Mouse (Mus musculus) layer of hippocampus, postnatal 36 days (tissue): ENCODE measurements around the gene Pld4. TPM values are rescaled to one million over a fixed set of nuclear protein-coding genes. Genes with fewer than 3 reads are reported as not detected.

Experiments
- DNase-seq, 2 experiments: peaks; one replicate each; pipeline ENCODE4 v3.0.0; 2022
- total RNA-seq, 2 experiments: library from RNA; stranded (reverse); gene quantifications; 2 replicates each; pipeline ENCODE4 v1.2.3; 2021

Pld4 gene
- total RNA-seq, 2 experiments from 2014 or later: 8.7 to 9.4 TPM

- no peak for DNase-seq
Observed at GRCm38 (mm10) chr12:112768166-112768565, 7.7 kb downstream of the Pld4 start.

DNA sequence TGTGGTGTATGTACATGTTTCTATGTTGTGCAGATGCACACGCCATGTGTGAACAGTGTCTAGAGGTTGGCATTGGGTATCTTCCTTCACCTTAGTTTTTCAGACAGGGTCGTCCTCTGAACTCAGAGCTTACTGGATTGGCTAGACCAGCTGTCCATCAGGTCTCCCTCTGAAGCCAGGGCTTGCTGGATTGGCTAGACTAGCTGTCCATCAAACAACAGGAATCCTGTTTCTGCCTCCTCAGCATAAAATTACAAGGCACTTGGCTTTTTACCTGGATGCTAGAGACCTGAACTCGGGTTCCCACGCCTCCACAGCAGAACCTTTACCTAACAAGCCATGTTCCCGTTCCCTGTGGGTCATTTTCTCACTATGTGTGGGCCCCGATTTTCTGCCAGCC is 8.6 kb downstream of the Pld4 start:
- DNase-seq: no peak

- DNase-seq: no peak
Observed at GRCm38 (mm10) chr12:112769751-112770150, 9.3 kb downstream of the Pld4 start.

- no peak for DNase-seq
Observed at GRCm38 (mm10) chr12:112770396-112770795, 9.9 kb downstream of the Pld4 start.

DNA sequence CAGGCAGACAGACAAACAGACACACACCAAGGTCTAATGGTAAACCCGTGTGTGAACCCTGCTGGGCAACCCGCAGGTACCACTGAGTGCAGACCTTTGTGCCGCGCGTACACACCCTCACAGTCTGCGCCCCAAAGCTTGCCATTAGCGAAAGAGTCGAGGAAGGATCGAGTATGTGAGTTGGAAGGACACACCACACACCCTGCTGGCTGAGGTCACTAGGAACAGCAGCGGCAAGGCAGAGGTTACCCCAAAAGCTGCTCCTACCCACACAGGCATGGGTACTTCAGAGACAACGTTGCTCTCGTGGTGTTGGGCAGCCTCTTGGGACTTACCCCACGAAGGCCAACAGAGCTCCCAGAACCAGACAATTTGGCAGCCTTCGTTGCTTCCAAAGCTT is 11.9 kb downstream of the Pld4 start:
- no peak for DNase-seq

GRCm38 (mm10) chr12:112773366-112773765 is 12.9 kb downstream of the Pld4 start:
- DNase-seq: no peak

DNA sequence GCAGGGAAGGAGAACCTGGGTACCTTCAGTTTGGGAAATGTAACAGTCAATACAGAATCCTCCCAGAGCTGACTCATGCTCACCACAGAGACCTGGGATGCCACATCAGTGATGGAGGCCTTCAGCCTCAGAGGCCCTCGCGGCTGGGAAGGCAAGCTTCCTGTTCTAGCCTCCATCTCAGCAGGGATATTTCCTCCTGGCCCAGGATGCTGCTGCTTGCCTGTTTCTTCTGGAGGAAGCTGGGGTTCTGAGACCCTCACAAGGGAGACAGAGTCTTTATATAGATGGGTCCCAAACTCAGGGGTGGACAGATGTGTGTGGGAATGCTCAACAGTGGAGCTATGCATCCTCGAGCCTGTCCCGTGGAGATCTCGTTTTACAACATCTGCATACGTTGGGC is 13.6 kb downstream of the Pld4 start:
- DNase-seq: no peak

GRCm38 (mm10) chr12:112774481-112774880 is 14.0 kb downstream of the Pld4 start:
- no peak for DNase-seq

DNA sequence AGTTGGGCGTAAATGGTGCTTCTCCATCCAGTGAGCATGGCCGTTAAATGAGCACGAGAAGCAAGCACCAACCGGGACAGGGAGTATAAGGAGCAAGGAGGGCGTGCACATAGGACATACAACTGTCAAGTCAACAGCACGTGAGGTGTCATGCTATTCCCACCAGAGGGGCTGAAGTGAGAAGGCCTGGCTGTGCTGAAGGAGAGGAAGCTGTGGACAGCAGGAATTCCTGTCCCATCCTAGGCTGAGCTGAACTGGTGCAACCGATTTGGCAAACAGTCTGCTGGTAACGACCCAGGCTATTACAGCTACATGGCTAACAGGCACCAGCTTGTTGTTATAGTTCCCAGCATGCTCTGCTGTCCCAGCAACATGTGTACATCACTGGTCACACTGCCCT is 30.6 kb downstream of the Pld4 start:
- no peak for DNase-seq

GRCm38 (mm10) chr12:112793601-112794355 is 33.3 kb downstream of the Pld4 start:
- DNase-seq: no peak

DNA sequence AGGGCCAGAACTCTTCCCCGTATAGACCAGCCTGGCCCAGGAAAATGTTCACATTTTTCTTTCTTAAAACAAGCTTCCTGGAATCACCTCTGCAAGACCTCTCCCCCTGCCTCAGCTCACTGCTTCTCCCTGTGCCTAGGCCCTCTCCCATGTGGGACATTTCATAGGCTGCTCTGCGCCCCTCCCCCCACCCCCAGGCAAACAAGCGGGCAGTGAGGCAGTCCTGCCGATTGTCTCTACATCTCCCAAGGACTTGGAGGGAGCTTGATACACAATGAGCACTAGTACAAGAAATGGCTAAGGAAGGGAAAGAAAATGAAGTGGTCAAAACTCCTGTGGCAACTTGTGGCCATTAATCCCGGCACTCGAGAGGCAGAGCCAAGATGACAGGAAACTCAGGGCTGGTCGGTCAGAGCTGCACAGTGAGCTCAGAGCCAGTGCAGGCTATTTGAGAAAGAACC is 33.9 kb downstream of the Pld4 start:
- DNase-seq: no peak

DNA sequence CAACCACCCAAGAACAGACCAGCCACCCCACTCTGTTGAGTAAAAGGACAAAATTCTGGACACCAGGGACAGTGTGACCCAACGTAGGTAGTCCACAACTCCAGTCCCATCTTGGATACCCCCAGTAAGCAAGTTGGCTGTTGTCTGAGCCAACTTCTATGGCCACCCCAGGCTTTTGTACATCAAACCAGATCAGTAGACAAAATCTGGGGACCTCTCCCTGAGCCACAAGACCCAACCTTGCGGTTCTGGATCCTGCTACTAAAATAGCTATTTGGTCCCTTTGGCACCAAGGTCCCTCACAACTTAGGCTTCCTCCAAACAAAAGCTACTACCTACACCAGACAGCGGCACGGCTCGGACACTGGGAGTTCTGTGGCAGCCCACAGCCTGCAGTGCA is 34.5 kb downstream of the Pld4 start:
- DNase-seq: no peak

DNA sequence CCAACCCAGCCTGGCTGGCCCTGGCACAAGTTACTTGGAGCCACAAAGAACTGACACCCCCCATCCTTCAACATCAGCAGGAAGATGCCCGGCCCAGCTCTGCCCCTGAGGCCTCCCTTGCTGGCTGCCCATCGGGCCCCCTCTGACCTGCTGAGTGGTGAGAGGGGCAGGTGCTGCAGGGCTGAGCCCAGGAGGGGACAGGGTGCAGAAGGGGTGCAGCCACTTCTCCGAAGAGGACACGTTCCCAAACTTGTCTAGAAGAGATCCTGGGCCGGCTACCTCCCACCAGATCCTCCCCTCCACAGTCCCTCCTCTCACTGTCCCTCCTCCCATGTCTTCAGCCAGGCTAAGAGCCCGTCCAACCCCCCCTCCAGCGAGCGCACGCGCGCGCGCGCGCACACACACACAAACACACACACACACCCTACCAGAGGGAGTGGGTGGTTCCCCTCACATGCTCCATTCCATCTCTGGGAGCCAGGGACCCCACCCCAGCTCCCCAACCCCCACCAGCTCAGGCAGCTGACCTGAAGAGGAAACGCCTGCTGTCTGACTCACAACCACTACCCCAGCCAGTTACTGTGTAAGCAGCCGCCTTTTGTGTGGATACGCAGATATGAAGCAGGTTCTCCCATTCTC is 35.1 kb downstream of the Pld4 start:
- no peak for DNase-seq

- no peak for DNase-seq
Observed at GRCm38 (mm10) chr12:112796551-112797510, 36.4 kb downstream of the Pld4 start.

- peak; percentile 62 to 65 for DNase-seq
Observed at GRCm38 (mm10) chr12:112797672-112798331, 37.3 kb downstream of the Pld4 start.

- DNase-seq: no peak
Observed at GRCm38 (mm10) chr12:112798332-112798681, 37.9 kb downstream of the Pld4 start.

DNA sequence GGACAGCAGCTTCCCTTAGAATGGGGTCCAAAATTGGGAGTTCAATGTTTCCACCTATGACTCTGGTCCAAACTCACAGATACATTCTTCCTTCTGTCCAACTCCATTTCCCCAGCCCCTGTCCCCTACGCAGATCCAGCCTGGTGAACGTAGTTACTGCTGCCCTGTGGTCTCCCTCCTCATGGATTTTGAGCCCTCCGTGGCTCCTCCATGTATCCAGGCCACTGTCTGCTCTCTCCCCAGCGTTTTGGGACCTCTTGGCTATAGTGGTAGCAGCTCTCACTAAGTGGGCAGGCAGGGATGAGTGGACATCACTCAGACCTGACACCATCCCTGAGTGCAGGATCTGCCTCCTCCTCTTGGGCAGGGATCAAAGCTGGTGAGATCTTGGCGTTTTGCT is 38.3 kb downstream of the Pld4 start:
- DNase-seq: no peak

GRCm38 (mm10) chr12:112799237-112799970 is 38.9 kb downstream of the Pld4 start:
- DNase-seq: no peak

GRCm38 (mm10) chr12:112800476-112800875 is 40.0 kb downstream of the Pld4 start:
- peak; percentile 46 to 48 for DNase-seq

- no peak for DNase-seq
Observed at GRCm38 (mm10) chr12:112801864-112802846, 41.7 kb downstream of the Pld4 start, which contains the start of gene Ahnak2. Gene Ahnak2, minus strand, starts transcription at chr12:112802657.
